Mouse (Mus musculus) gastrocnemius, postnatal 36 days (tissue): ENCODE results near the gene Xylb. TPM values are rescaled to one million over a fixed set of nuclear protein-coding genes. Genes with fewer than 3 reads are reported as not detected.
"Not testable (repeated sequence)": the region's sequence is repeated elsewhere in the genome, so short reads cannot be mapped to it uniquely, and the experiment has no call there.

Experiments used
- DNase-seq, 2 experiments: peaks; one replicate each; pipeline ENCODE4 v3.0.0; 2022
- intact Hi-C: fragments of 180-260 bp; cut with DNase I; formaldehyde crosslinking; loops from one replicate; pipeline ENCODE4 v1.15.1; 2025
- total RNA-seq, 2 experiments: library from RNA; stranded (reverse); gene quantifications; 2 replicates each; pipeline ENCODE4 v1.2.3; 2021

Gene Xylb
- total RNA-seq, 2 experiments from 2014 or later: 0.37 TPM; not detected in 1

DNA sequence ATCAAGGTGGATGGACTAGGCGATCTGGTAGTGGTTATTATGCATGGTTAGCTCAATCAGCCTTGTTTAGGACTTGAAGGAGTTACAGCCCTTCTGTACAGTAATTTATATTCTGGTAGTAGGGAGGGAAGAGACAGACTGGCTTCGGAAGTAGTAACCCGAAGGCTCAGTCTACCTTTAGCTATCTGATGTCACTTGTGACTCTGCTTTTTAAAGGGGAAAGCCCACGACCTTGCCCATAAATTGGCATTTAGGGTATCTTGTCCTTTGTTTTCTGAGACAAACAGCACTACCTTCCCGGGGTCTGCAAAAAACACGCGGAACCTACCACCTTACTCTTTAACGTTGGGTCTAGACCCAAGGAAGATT is 17.0 kb upstream of the Xylb start:
- no peak for DNase-seq
- intact Hi-C loops: no loop called here

DNA sequence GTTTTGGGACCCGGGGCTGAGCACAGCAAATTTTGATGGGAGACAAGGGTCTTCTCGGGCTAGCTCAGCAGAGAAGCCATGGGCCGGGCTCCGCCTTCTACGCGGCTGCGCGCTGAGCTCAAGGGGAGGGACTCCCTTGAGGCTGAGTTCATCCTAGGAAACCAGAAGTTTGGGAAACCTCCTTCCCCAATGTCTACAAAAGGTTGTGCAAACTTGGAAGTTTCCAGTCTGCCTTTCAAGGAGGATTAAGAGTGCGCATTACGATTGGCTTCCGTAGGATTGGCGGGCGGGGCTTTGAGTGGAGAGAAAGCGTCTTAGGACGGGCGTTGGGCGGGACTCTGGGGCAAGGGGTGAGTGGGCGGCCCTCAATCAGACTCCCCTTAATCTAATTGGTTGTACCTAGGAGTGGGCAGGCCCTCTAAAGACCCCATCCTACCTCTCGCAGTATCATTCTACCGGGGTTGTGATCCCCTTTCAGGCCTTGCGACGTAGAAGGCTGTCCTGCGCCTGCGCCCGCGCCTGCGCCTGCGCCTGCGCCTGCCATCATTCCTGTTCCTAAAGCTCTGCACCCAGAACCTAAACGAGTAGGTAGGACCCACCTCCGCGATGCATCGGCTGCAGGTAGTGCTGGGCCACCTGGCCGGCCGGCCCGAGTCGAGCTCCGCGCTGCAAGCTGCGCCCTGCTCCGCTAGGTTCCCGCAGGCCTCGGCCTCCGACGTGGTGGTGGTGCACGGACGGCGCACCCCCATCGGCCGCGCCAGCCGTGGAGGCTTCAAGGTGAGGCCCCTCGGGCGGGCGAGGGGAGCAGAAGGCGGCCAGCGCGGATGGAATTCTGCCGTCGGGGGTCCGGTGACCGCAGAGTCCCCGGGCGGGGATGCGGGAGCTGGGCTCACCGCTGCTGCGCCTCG is 16.0 kb upstream of the Xylb start, which contains the start of gene Myd88:
TSS of gene Myd88 (minus strand) at position 503 of the 908 bp plus-strand sequence.
- peak; percentile 90 to 95 for DNase-seq
- intact Hi-C loops: no loop called here

GRCm38 (mm10) chr9:119342728-119343127 is 14.5 kb upstream of the Xylb start:
- no peak for DNase-seq
- intact Hi-C loops: no loop called here

- intact Hi-C loops: no loop called here
- DNase-seq: no peak
Measured at GRCm38 (mm10) chr9:119346376-119346775, 10.8 kb upstream of the Xylb start.

DNA sequence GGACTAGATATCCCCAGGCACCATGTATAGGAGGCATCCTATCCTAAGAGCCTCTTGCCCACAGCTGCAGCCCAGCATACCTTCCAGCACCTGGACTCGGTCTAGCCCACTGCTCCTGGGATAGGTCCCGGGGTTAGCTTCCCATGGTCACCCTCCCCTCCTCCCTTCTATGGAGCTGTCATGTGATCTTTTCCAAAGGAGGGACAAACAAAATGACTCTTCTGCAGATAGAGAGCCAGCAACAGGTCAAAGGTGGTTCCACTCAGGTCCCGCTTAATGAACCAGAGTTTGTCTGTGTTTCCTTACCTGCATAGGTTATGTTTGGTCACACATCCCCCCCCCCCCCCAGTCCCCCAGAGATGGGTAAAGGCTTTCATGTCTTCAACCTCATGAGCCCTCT is 6.7 kb upstream of the Xylb start:
- DNase-seq: no peak
- intact Hi-C loops: loop anchor here (5.0 kb wide), 1 partner anchor 103 kb away; no protein-coding TSS in a partner anchor

GRCm38 (mm10) chr9:119350947-119351705 is 6.1 kb upstream of the Xylb start:
- no peak for DNase-seq
- intact Hi-C loops: loop anchor here (5.0 kb wide), 1 partner anchor 104 kb away; no protein-coding TSS in a partner anchor

DNA sequence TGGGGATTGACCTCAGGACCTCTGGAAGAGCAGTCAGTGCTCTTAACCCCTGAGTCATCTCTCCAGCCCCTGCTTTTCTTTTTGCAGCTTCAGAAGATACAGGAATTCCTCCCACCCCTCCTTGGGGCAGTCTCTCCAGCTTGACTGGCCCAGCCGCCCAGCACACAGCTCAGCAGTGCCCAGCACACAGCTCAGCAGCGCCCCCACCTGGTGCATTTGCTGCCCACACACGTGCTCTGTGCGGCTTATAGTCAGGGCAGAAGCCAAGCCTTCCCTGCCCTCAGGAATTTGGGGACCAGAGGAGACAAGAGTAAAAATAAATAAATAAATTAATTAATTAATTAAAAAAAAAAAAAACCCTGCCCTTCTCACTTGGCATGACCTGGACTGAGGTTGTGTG is 5.1 kb upstream of the Xylb start:
- peak; percentile 72 to 74 for DNase-seq
- intact Hi-C loops: loop anchor here (1.0 to 5.0 kb wide), 2 partner anchors 105 to 196 kb away; no protein-coding TSS in a partner anchor

DNA sequence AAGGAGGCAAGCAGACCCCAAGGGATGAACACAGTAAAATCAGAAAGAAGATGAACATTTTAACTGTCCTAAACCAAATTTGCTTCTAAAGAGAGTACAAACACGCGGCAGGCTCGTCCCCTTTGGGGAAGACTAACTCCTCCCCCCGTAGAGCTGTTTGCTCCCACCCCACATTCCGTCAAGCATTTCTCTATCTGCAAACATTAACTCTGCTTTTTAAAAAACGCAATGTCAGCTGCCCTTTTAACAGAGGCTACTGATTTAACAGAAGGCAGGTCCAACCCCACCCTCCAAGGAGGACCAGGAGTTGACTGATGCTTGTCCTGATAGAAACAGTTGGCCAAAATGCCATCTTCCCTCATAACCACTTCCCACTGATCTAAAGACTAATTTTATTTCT is 3.3 kb upstream of the Xylb start:
- DNase-seq: no peak
- intact Hi-C loops: loop anchor here (5.0 kb wide), 1 partner anchor 107 kb away; no protein-coding TSS in a partner anchor

DNA sequence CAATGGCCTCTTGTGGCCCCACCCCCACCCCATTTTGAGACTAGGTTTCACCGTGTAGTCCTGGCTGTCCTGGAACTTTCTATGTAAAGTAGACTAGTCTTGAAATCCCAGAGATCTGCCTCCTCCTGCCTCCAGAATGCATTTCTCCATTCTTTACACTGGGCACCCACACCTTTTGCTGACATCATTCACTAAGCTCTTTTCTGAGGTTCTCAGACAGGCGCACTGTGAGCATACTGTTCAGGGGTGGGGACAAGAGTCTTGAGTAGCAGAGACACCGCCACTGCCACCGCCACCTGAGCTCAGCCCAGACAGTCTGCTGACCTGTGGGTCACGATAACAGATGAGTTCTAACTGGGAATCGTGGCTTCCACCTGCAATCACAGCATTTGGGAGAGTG is 1.2 kb upstream of the Xylb start:
- intact Hi-C loops: loop anchor here (2.0 kb wide), 1 partner anchor 75 kb away; no protein-coding TSS in a partner anchor
- DNase-seq: no peak

- no peak for DNase-seq
- intact Hi-C loops: loop anchor here (2.0 kb wide), 1 partner anchor 43 kb away; no protein-coding TSS in a partner anchor
Measured at GRCm38 (mm10) chr9:119358058-119358429, 863 bp downstream of the Xylb start.

- DNase-seq: no peak
- intact Hi-C loops: no loop called here
Measured at GRCm38 (mm10) chr9:119361416-119361815, 4.2 kb downstream of the Xylb start.

DNA sequence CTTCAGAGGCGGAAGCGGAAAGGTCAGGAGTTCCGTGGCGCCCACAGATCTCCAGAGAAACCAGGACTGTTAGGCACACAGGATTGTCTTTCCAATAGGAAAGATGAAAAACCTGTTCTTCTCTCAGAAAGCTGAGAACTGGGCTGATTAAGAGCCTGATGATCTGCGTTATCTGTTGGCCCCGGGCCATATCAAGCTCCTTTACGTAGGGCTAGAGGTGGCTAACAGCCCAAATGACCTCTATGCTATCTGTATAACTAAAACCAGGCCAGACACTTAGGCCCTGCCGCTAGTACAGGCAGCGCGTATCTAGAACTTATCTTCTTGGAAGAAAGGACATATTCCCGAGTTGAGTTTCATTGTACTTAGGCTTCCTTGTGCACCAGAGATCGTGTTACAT is 6.0 kb downstream of the Xylb start:
- DNase-seq: no peak

DNA sequence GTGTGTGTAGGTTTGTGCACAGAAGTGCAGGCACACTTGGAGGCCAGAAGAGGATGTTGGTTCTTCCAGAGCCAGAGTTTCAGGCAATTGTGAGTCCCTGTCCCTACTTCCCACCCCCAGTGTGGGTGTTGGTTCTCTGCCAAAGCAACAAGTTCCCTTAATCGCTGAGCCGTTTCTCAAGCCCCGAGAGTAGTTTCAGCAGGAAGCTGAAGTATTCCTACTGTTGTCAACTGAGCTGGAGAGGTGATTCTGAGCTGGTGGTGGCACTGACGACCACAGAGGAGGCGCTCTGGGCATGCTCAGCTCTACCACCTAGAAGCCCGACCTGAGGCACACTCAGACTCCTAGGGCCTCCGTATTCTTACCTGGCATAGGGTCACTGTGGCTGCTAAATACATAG is 8.1 kb downstream of the Xylb start, which contains the start of gene Slc22a14:
TSS of gene Slc22a14 (minus strand) at position 270 of the 400 bp plus-strand sequence.
- intact Hi-C loops: no loop called here
- DNase-seq: no peak

More for the DNA sequence above, 6.0 kb downstream of the Xylb start:
- intact Hi-C loops: no loop called here

- no peak for DNase-seq
- intact Hi-C loops: no loop called here
Measured at GRCm38 (mm10) chr9:119368367-119368766, 11.2 kb downstream of the Xylb start.

GRCm38 (mm10) chr9:119370770-119371169 is 13.6 kb downstream of the Xylb start:
- DNase-seq, intact Hi-C loops: not testable (repeated sequence)

- intact Hi-C loops: no loop called here
Measured at GRCm38 (mm10) chr9:119371251-119371650, 14.1 kb downstream of the Xylb start.

DNA sequence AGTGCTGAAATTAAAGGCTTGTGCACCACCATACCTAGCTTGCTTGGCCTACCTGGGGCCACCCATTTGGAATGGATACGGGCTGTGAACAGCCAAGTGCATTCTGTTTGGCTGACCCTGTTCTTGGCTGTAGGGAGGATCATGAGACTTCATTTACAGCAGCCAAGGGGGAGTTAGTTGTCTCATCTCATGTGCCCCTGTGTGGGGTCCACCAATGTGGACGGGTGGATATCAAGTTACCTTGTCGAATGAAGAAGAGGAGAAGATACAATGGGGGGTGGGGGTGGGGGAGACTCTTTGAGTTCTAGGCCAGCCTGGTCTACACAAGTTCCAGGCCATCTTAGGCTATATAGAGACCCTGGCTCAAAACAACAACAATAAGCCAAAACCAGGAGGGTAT is 17.8 kb downstream of the Xylb start:
- intact Hi-C loops: no loop called here
- DNase-seq: no peak

More at GRCm38 (mm10) chr9:119371251-119371650, 14.1 kb downstream of the Xylb start:
- no peak for DNase-seq

- intact Hi-C loops: no loop called here
- no peak for DNase-seq
Measured at GRCm38 (mm10) chr9:119375556-119375955, 18.4 kb downstream of the Xylb start.

DNA sequence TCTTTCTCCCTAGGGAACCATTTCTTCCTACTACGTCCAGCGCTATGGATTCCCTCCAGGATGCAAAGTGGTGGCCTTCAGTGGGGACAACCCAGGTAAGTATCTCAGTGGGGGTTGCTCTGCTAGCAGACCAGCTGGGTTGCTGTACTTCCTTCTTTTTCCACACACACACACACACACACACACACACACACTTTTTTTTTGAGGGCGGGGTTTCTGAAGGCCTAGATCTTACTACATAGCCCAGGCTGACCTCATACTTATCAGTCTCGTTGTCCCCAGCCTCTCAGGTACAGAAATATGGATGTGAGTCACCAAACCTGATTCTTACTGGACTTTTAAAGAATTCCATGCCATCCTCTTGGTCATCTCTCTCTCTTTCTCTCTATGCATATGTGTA is 21.1 kb downstream of the Xylb start:
- no peak for DNase-seq
- intact Hi-C loops: no loop called here

GRCm38 (mm10) chr9:119382603-119383002 is 25.4 kb downstream of the Xylb start:
- DNase-seq: no peak

GRCm38 (mm10) chr9:119388956-119389355 is 31.8 kb downstream of the Xylb start:
- intact Hi-C loops: no loop called here
- no peak for DNase-seq

More at GRCm38 (mm10) chr9:119382603-119383002, 25.4 kb downstream of the Xylb start:
- intact Hi-C loops: no loop called here
